Mouse (Mus musculus) midbrain, embryonic 12.5 days (tissue): Measurements from ENCODE around the gene Olfr516. TPM values are rescaled to one million over a fixed set of nuclear protein-coding genes. Genes with fewer than 3 reads are reported as not detected.
"Not testable (repeated sequence)": the region's sequence is repeated elsewhere in the genome, so short reads cannot be mapped to it uniquely, and the experiment has no call there.

Experiments
- ATAC-seq: fragments of 200-750 bp; cut with Nextera tagmentation; 2 replicates; pipeline ENCODE4 v1.8.0; 2017; ENCODE audit warnings: low read depth, moderate TSS enrichment, moderate library complexity; ENCODE audit not compliant: low FRiP score
- H3K27ac ChIP-seq: fragments of 300-500 bp; sonication (generic); replicated peaks from 2 replicates; pipeline ENCODE4 v1.5.1; 2016; ENCODE audit warnings: mild to moderate bottlenecking
- H3K27me3 ChIP-seq: fragments of 300-500 bp; sonication (generic); 2 replicates; pipeline ENCODE4 v1.6.1; 2016; ENCODE audit warnings: mild to moderate bottlenecking
- H3K36me3 ChIP-seq: fragments of 300-500 bp; sonication (generic); 2 replicates; pipeline ENCODE4 v1.6.1; 2016
- H3K4me1 ChIP-seq: fragments of 300-500 bp; sonication (generic); 2 replicates; pipeline ENCODE4 v1.6.1; 2016
- H3K4me2 ChIP-seq: fragments of 300-500 bp; sonication (generic); replicated peaks from 2 replicates; pipeline ENCODE4 v1.6.1; 2016; ENCODE audit warnings: mild to moderate bottlenecking, moderate library complexity
- H3K4me3 ChIP-seq: fragments of 300-500 bp; sonication (generic); 2 replicates; pipeline ENCODE4 v1.5.1; 2016; ENCODE audit warnings: mild to moderate bottlenecking
- H3K9ac ChIP-seq: fragments of 300-500 bp; sonication (generic); replicated peaks from 2 replicates; pipeline ENCODE4 v1.6.1; 2016; ENCODE audit warnings: mild to moderate bottlenecking, moderate library complexity
- H3K9me3 ChIP-seq: fragments of 300-500 bp; sonication (generic); 2 replicates; pipeline ENCODE4 v1.6.1; 2016; ENCODE audit warnings: mild to moderate bottlenecking
- WGBS: fragments of 180-500 bp; shearing (Covaris S2); methylation state at CpG from one replicate; pipeline ENCODE4 v1.1.7; 2016; 5-methylcytosine and 5-hydroxymethylcytosine counted together
- polyA plus RNA-seq: library from polyadenylated mRNA; unstranded; fragments of >200 nt; fragmentation: Nextera tagmentation; extraction: Ambion mirVana; gene quantifications from 2 replicates; pipeline ENCODE4 v1.2.1, GENCODE M21; 2016

Gene Olfr516
- polyA plus RNA-seq: not detected in 2 replicates

DNA sequence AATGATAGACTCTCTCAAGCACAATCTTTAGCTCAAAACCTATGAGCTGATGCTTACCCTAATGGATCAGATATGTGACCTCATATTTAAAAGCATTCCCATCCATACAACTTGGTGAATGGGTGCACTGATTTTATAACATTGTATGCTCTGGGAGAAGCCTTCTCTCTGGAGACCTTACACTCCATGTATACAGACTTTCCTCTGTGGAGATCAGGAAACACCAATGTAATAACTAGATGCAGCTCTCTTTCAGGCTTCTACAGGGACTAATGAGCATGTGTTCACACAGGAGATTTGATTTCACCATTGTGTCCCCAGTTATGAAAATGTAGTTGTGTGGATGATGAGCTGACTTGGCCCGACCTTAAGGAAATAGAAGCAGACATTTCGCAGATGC, at the start of gene Olfr516:
TSS of gene Olfr516 (minus strand) at position 101 of the 400 bp plus-strand sequence.
- H3K36me3 ChIP-seq: no peaks in the 10 kb centered on the region
- no peaks in the 10 kb centered on the region for H3K27me3 ChIP-seq
- H3K27ac ChIP-seq: no peak within 1 kb of the TSS
- ATAC-seq: no peak
- H3K4me1 ChIP-seq: no peaks in the 10 kb centered on the region
- H3K4me2 ChIP-seq: no peak within 1 kb of the TSS
- H3K9ac ChIP-seq: no peak within 1 kb of the TSS
- no peak within 1 kb of the TSS for H3K4me3 ChIP-seq
- no peaks in the 10 kb centered on the region for H3K9me3 ChIP-seq
- 89% methylated on average over 2 of the region's 2 CpGs for WGBS

GRCm38 (mm10) chr7:108894320-108894719, 44.0 kb upstream of the Olfr516 start, which contains the start of gene Olfr519:
Gene Olfr519, minus strand, starts transcription at chr7:108894420.
- Histone ChIP-seq H3K36me3 (no peaks in the 10 kb centered on the region), H3K9ac (no peak within 1 kb of the TSS), H3K9me3 (no peaks in the 10 kb centered on the region), H3K27me3 (no peaks in the 10 kb centered on the region), H3K4me1 (no peaks in the 10 kb centered on the region), H3K4me2 (no peak within 1 kb of the TSS), H3K4me3 (no peak within 1 kb of the TSS), H3K27ac (no peak within 1 kb of the TSS)
- no peak for ATAC-seq
- 89% methylated on average over 5 of the region's 5 CpGs for WGBS

DNA sequence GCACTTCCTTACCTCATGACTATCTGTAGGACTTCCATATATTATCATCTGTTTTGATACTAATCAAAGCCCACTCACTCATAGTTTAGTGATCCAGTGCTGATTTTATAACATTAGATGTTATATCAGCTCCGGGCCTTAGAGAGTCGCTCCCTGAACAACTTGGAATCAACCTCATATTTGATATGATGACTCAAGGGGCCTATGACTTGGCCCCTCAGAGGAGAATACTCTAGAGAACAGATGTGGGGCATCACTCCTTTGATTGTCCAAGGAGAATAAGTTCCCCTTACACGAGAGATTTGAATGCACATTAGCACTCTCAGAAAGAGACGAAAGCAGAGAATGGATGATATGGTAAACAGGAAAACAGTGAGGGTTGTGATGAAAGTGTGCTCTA, 34.6 kb upstream of the Olfr516 start, which contains the start of gene Olfr518:
TSS of gene Olfr518 (minus strand) at position 101 of the 400 bp plus-strand sequence.
- no peaks in the 10 kb centered on the region for H3K9me3 ChIP-seq
- no peak within 1 kb of the TSS for H3K9ac ChIP-seq
- 85% methylated on average over 4 of the region's 4 CpGs for WGBS
- no peaks in the 10 kb centered on the region for H3K36me3 ChIP-seq
- no peaks in the 10 kb centered on the region for H3K27me3 ChIP-seq
- no peak within 1 kb of the TSS for H3K4me2 ChIP-seq
- ATAC-seq: no peak
- H3K4me1 ChIP-seq: no peaks in the 10 kb centered on the region
- no peak within 1 kb of the TSS for H3K4me3 ChIP-seq
- H3K27ac ChIP-seq: no peak within 1 kb of the TSS

GRCm38 (mm10) chr7:108872279-108872678, 21.9 kb upstream of the Olfr516 start, which contains the start of gene Olfr517:
Gene Olfr517, minus strand, starts transcription at chr7:108872379.
- WGBS: 68% methylated on average over 2 of the region's 2 CpGs
- Histone ChIP-seq H3K9me3 (no peaks in the 10 kb centered on the region), H3K27me3 (no peaks in the 10 kb centered on the region), H3K9ac (no peak within 1 kb of the TSS), H3K4me2 (no peak within 1 kb of the TSS), H3K27ac (no peak within 1 kb of the TSS), H3K4me1 (no peaks in the 10 kb centered on the region), H3K4me3 (no peak within 1 kb of the TSS), H3K36me3 (no peaks in the 10 kb centered on the region)
- no peak for ATAC-seq

- ATAC-seq: no peak
- Histone ChIP-seq H3K27me3 (no peaks in the 10 kb centered on the region), H3K9me3 (no peaks in the 10 kb centered on the region), H3K4me1 (no peaks in the 10 kb centered on the region), H3K9ac (no peak within 1 kb of the TSS), H3K36me3 (no peaks in the 10 kb centered on the region), H3K27ac (no peak within 1 kb of the TSS), H3K4me2 (no peak within 1 kb of the TSS), H3K4me3 (no peak within 1 kb of the TSS)
Observed at GRCm38 (mm10) chr7:108825897-108826296, 24.4 kb downstream of the Olfr516 start, which contains the start of gene Olfr514. Gene Olfr514, minus strand, starts transcription at chr7:108825997.

GRCm38 (mm10) chr7:108814593-108815215, 35.6 kb downstream of the Olfr516 start:
- H3K9ac ChIP-seq, H3K36me3 ChIP-seq, H3K27me3 ChIP-seq, H3K27ac ChIP-seq, H3K4me1 ChIP-seq, H3K4me3 ChIP-seq, H3K4me2 ChIP-seq, H3K9me3 ChIP-seq: not testable (repeated sequence)
- 51% methylated on average over 5 of the region's 5 CpGs for WGBS
- peak; percentile 58; the same call in 1 of the 2 replicates for ATAC-seq

GRCm38 (mm10) chr7:108797205-108797933, 53.0 kb downstream of the Olfr516 start:
- Histone ChIP-seq H3K4me1 (no peaks in the 10 kb centered on the region), H3K9me3 (no peaks in the 10 kb centered on the region), H3K4me3 (no peak overlapping the region), H3K9ac (no peak overlapping the region), H3K4me2 (no peak overlapping the region), H3K27me3 (no peaks in the 10 kb centered on the region), H3K36me3 (no peaks in the 10 kb centered on the region), H3K27ac (no peak overlapping the region)
- no peak for ATAC-seq
- WGBS: 56% methylated on average over 1 of the region's 1 CpGs

Other genes with a start within 250 kb of the Olfr516 start
- not detected in 2 replicates for gene Olfr506, start 239.7 kb downstream of the Olfr516 start, polyA plus RNA-seq
- not detected in 2 replicates for gene Olfr507, start 228.7 kb downstream of the Olfr516 start, polyA plus RNA-seq
- gene Olfr508, start 220.5 kb downstream of the Olfr516 start, polyA plus RNA-seq: not detected in 2 replicates
- not detected in 2 replicates for gene Olfr509, start 198.6 kb downstream of the Olfr516 start, polyA plus RNA-seq
- gene Olfr510, start 184.1 kb downstream of the Olfr516 start, polyA plus RNA-seq: not detected in 2 replicates
- not detected in 2 replicates for gene Olfr512, start 137.2 kb downstream of the Olfr516 start, polyA plus RNA-seq
- gene Olfr513, start 99.6 kb downstream of the Olfr516 start, polyA plus RNA-seq: not detected in 2 replicates
- not detected in 2 replicates for gene Olfr514, start 24.5 kb downstream of the Olfr516 start, polyA plus RNA-seq
- gene Olfr517, start 21.9 kb upstream of the Olfr516 start, polyA plus RNA-seq: not detected in 2 replicates
- gene Olfr518, start 34.5 kb upstream of the Olfr516 start, polyA plus RNA-seq: not detected in 2 replicates
- not detected in 2 replicates for gene Olfr519, start 43.9 kb upstream of the Olfr516 start, polyA plus RNA-seq
- gene Nlrp10, start 79.6 kb upstream of the Olfr516 start, polyA plus RNA-seq: 0.06 TPM in 1 of 2 replicates, not detected in the other
- 77.9 and 86.2 TPM in 2 replicates for gene Eif3f, start 83.9 kb upstream of the Olfr516 start, polyA plus RNA-seq
- 26.2 and 31.8 TPM in 2 replicates for gene Tub, start 99.8 kb upstream of the Olfr516 start, polyA plus RNA-seq
- 29.5 and 30.4 TPM in 2 replicates for gene Ric3, start 232.8 kb upstream of the Olfr516 start, polyA plus RNA-seq